Mouse (Mus musculus) kidney, postnatal 36 days (tissue): ENCODE measurements around the gene Tlcd1.

Experiments
- DNase-seq, 2 experiments: peaks; one replicate each; pipeline ENCODE4 v3.0.0; 2021 to 2022; ENCODE audit warnings: mixed read lengths in 2 of 2

Gene Tlcd1

GRCm38 (mm10) chr11:78161968-78162367 lies 14.5 kb upstream of the Tlcd1 start:
- DNase-seq, result no peak

- peak; percentile 59 to 70 for DNase-seq
Measured at GRCm38 (mm10) chr11:78162504-78162903, 14.0 kb upstream of the Tlcd1 start.

GRCm38 (mm10) chr11:78163045-78163444 lies 13.5 kb upstream of the Tlcd1 start:
- DNase-seq, result no peak

GRCm38 (mm10) chr11:78163681-78164603 lies 12.6 kb upstream of the Tlcd1 start:
- DNase-seq, result peak; percentile 77 to 80

GRCm38 (mm10) chr11:78164604-78164923 lies 11.9 kb upstream of the Tlcd1 start:
- DNase-seq, result peak in 1 of 2 experiments; percentile 35

GRCm38 (mm10) chr11:78164924-78165760 lies 11.4 kb upstream of the Tlcd1 start, which contains the start of gene Traf4:
Traf4 (minus strand) TSS chr11:78165589.
- DNase-seq, result peak; percentile 91 to 96

GRCm38 (mm10) chr11:78165761-78166109 lies 10.8 kb upstream of the Tlcd1 start:
- peak; percentile 77 to 89 for DNase-seq

GRCm38 (mm10) chr11:78166161-78166560 lies 10.3 kb upstream of the Tlcd1 start:
- no peak for DNase-seq

- DNase-seq, result no peak
Measured at GRCm38 (mm10) chr11:78166640-78167039, 9.9 kb upstream of the Tlcd1 start.

GRCm38 (mm10) chr11:78167257-78167959 lies 9.1 kb upstream of the Tlcd1 start:
- no peak for DNase-seq

- peak in 1 of 2 experiments; percentile 57 for DNase-seq
Measured at GRCm38 (mm10) chr11:78168541-78169468, 7.7 kb upstream of the Tlcd1 start.

- peak; percentile 56 to 67 for DNase-seq
Measured at GRCm38 (mm10) chr11:78170306-78170705, 6.2 kb upstream of the Tlcd1 start.

- DNase-seq, result no peak
Measured at GRCm38 (mm10) chr11:78171328-78171727, 5.2 kb upstream of the Tlcd1 start.

- no peak for DNase-seq
Measured at GRCm38 (mm10) chr11:78172034-78172747, 4.3 kb upstream of the Tlcd1 start.

GRCm38 (mm10) chr11:78172748-78173383 lies 3.6 kb upstream of the Tlcd1 start:
- no peak for DNase-seq

- no peak for DNase-seq
Measured at GRCm38 (mm10) chr11:78174506-78174905, 2.0 kb upstream of the Tlcd1 start.

GRCm38 (mm10) chr11:78175771-78176401 lies 625 bp upstream of the Tlcd1 start:
- no peak for DNase-seq

- DNase-seq, result no peak
Measured at GRCm38 (mm10) chr11:78176905-78177331, 407 bp downstream of the Tlcd1 start.

GRCm38 (mm10) chr11:78177437-78177836 lies 926 bp downstream of the Tlcd1 start:
- DNase-seq, result peak; percentile 90 to 94
